20 mouse cellular contexts compared by ENCODE assay signal in genomic region chr4:103352926-103353325, GRCm38 (mm10). TPM values are rescaled to one million over a fixed set of nuclear protein-coding genes. Genes with fewer than 3 reads are reported as not detected.
DNase-seq lines count a peak whose midpoint lies in the region; ATAC-seq and TF ChIP-seq lines count a peak whose summit lies in the region.
"Had no signal": no experiment of that assay in that cellular context is flagged by ENCODE, and none has a peak within 500 bp of the region (broad histone marks: within the 10 kb centered on the region; RNA-seq: fewer than 3 reads in every experiment).

No protein-coding gene starts in this region.

- no peaks in the 10 kb centered on the region for H3K9me3 ChIP-seq in forebrain, embryonic 14.5 days (replicated peaks; ENCODE audit: control insufficient read depth, low read length)
- no peaks in the 10 kb centered on the region for H3K9me3 ChIP-seq in forebrain, embryonic 16.5 days (ENCODE audit: control insufficient read depth, low read length)
- H3K9me3 ChIP-seq in kidney, postnatal 0 days (replicated peaks; ENCODE audit: low read length) = no peaks in the 10 kb centered on the region
- no peaks in the 10 kb centered on the region for H3K9me3 ChIP-seq in embryonic facial prominence, embryonic 14.5 days (ENCODE audit: control insufficient read depth, low read length)
- H3K9me3 ChIP-seq in intestine, postnatal 0 days (ENCODE audit: control insufficient read depth) = no peaks in the 10 kb centered on the region
- H3K9me3 ChIP-seq: embryonic facial prominence, embryonic 15.5 days; forebrain, embryonic 10.5 days; forebrain, embryonic 12.5 days; forebrain, embryonic 15.5 days had no signal

- H3K4me3 ChIP-seq in forebrain, embryonic 14.5 days (ENCODE audit: low read depth, low read length) = no peak overlapping the region
- no peak overlapping the region for H3K4me3 ChIP-seq in forebrain, embryonic 16.5 days (replicated peaks; ENCODE audit: low read length)
- no peak overlapping the region for H3K4me3 ChIP-seq in kidney, postnatal 0 days (replicated peaks; ENCODE audit: low read depth, low read length)
- no peak overlapping the region for H3K4me3 ChIP-seq in embryonic facial prominence, embryonic 14.5 days (ENCODE audit: low read depth, low read length)
- no peak overlapping the region for H3K4me3 ChIP-seq in intestine, postnatal 0 days (ENCODE audit: low read depth, low read length)
- H3K4me3 ChIP-seq: embryonic facial prominence, embryonic 15.5 days; erythroblast, embryonic 14.5 days; forebrain, embryonic 10.5 days; forebrain, embryonic 12.5 days; forebrain, embryonic 15.5 days had no signal

- DNase-seq in forebrain, embryonic 14.5 days (ENCODE audit: low spot score) = peak; percentile 16
- DNase-seq in kidney, postnatal 0 days (ENCODE audit: low spot score) = peak; percentile 28
- no peak for DNase-seq in kidney, adult 9 months
- peak; percentile 40 for DNase-seq in brain, embryonic 14.5 days (ENCODE audit: low read depth)
- peak; percentile 36 for DNase-seq in embryonic facial prominence, embryonic 14.5 days (ENCODE audit: low spot score)
- DNase-seq: adrenal gland, adult 2 months; adrenal gland, postnatal 10 days; adrenal gland, postnatal 25 days; cerebellum, adult 11-12 months; cerebellum, adult 2 months; cerebellum, adult 9-10 months; cerebellum, postnatal 10 days; cerebellum, postnatal 25 days had no signal

- no peaks in the 10 kb centered on the region for H3K36me3 ChIP-seq in forebrain, embryonic 14.5 days (ENCODE audit: control insufficient read depth, insufficient read depth, low read length)
- no peaks in the 10 kb centered on the region for H3K36me3 ChIP-seq in forebrain, embryonic 16.5 days (ENCODE audit: control insufficient read depth, insufficient read depth)
- H3K36me3 ChIP-seq in kidney, postnatal 0 days (ENCODE audit: insufficient read depth, low read length) = no peaks in the 10 kb centered on the region
- H3K36me3 ChIP-seq in embryonic facial prominence, embryonic 14.5 days (ENCODE audit: control insufficient read depth, insufficient read depth, low read length) = 0 out of 2 replicates have a peak, but pooled peaks cover 6% of the 10 kb centered on the region
- no peaks in the 10 kb centered on the region for H3K36me3 ChIP-seq in intestine, postnatal 0 days (ENCODE audit: control insufficient read depth, insufficient read depth)
- H3K36me3 ChIP-seq: embryonic facial prominence, embryonic 15.5 days; forebrain, embryonic 10.5 days; forebrain, embryonic 12.5 days; forebrain, embryonic 15.5 days had no signal

- H3K9ac ChIP-seq in forebrain, embryonic 14.5 days (ENCODE audit: low read length) = no peak overlapping the region
- no peak overlapping the region for H3K9ac ChIP-seq in forebrain, embryonic 16.5 days (replicated peaks; ENCODE audit: low read depth, low read length)
- no peak overlapping the region for H3K9ac ChIP-seq in kidney, postnatal 0 days (ENCODE audit: low read depth, low read length)
- H3K9ac ChIP-seq in embryonic facial prominence, embryonic 14.5 days (ENCODE audit: low read depth, low read length) = no peak overlapping the region
- no peak overlapping the region for H3K9ac ChIP-seq in intestine, postnatal 0 days (ENCODE audit: low read depth, low read length)
- H3K9ac ChIP-seq: embryonic facial prominence, embryonic 15.5 days; forebrain, embryonic 12.5 days; forebrain, embryonic 15.5 days had no signal

- no peak for ATAC-seq in forebrain, embryonic 14.5 days
- no peak for ATAC-seq in forebrain, embryonic 16.5 days
- ATAC-seq in kidney, postnatal 0 days (replicated peaks; ENCODE audit: low FRiP score, low read depth) = no peak
- ATAC-seq in embryonic facial prominence, embryonic 14.5 days (ENCODE audit: low read depth) = no peak
- ATAC-seq in intestine, postnatal 0 days = no peak
- ATAC-seq: forebrain, embryonic 15.5 days had no signal

- H3K4me2 ChIP-seq in forebrain, embryonic 14.5 days (ENCODE audit: low read length) = no peak overlapping the region
- no peak overlapping the region for H3K4me2 ChIP-seq in forebrain, embryonic 16.5 days (ENCODE audit: low read length)
- no peak overlapping the region for H3K4me2 ChIP-seq in kidney, postnatal 0 days (ENCODE audit: low read length)
- no peak overlapping the region for H3K4me2 ChIP-seq in embryonic facial prominence, embryonic 14.5 days (ENCODE audit: low read depth, low read length)
- no peak overlapping the region for H3K4me2 ChIP-seq in intestine, postnatal 0 days (replicated peaks; ENCODE audit: low read depth)
- H3K4me2 ChIP-seq: embryonic facial prominence, embryonic 15.5 days; forebrain, embryonic 12.5 days; forebrain, embryonic 15.5 days had no signal

- H3K4me1 ChIP-seq in forebrain, embryonic 14.5 days (ENCODE audit: control insufficient read depth, insufficient read depth, low read length) = no peaks in the 10 kb centered on the region
- H3K4me1 ChIP-seq in forebrain, embryonic 16.5 days (replicated peaks; ENCODE audit: control insufficient read depth, insufficient read depth, low read length) = no peaks in the 10 kb centered on the region
- no peaks in the 10 kb centered on the region for H3K4me1 ChIP-seq in kidney, postnatal 0 days (replicated peaks; ENCODE audit: insufficient read depth, low read length)
- no peaks in the 10 kb centered on the region for H3K4me1 ChIP-seq in embryonic facial prominence, embryonic 14.5 days (ENCODE audit: control insufficient read depth, insufficient read depth, low read length)
- H3K4me1 ChIP-seq in intestine, postnatal 0 days (replicated peaks; ENCODE audit: control insufficient read depth, insufficient read depth, low read length) = no peaks in the 10 kb centered on the region
- H3K4me1 ChIP-seq: forebrain, embryonic 10.5 days; forebrain, embryonic 12.5 days had no signal

- no peaks in the 10 kb centered on the region for H3K27me3 ChIP-seq in forebrain, embryonic 14.5 days (replicated peaks; ENCODE audit: control insufficient read depth, insufficient read depth, low read length)
- H3K27me3 ChIP-seq in forebrain, embryonic 16.5 days (replicated peaks; ENCODE audit: control insufficient read depth, insufficient read depth, low read length) = no peaks in the 10 kb centered on the region
- no peaks in the 10 kb centered on the region for H3K27me3 ChIP-seq in kidney, postnatal 0 days (ENCODE audit: insufficient read depth, low read length)
- H3K27me3 ChIP-seq in embryonic facial prominence, embryonic 14.5 days (replicated peaks; ENCODE audit: control insufficient read depth, insufficient read depth, low read length) = no peaks in the 10 kb centered on the region
- H3K27me3 ChIP-seq in intestine, postnatal 0 days (replicated peaks; ENCODE audit: control insufficient read depth, insufficient read depth, low read length) = no peaks in the 10 kb centered on the region
- H3K27me3 ChIP-seq: embryonic facial prominence, embryonic 15.5 days; forebrain, embryonic 12.5 days; forebrain, embryonic 15.5 days had no signal

- TF ChIP-seq POLR2A in brain, embryonic 14.5 days (IDR thresholded peaks at IDR 0.05; ENCODE audit: borderline replicate concordance, extremely low read depth, insufficient read depth, insufficient read length, poor library complexity, severe bottlenecking) = no peak

- TF ChIP-seq CTCF in kidney, postnatal 0 days (IDR thresholded peaks at IDR 0.05; ENCODE audit: low read depth) = no peak
- no peak for TF ChIP-seq CTCF in brain, embryonic 14.5 days (IDR thresholded peaks at IDR 0.05; ENCODE audit: borderline replicate concordance, extremely low read depth, insufficient read depth, insufficient read length)
- no peak for TF ChIP-seq CTCF in intestine, postnatal 0 days (IDR thresholded peaks at IDR 0.05; ENCODE audit: low read depth)

- no peak overlapping the region for H3K27ac ChIP-seq in forebrain, embryonic 14.5 days (ENCODE audit: low read depth, low read length)
- H3K27ac ChIP-seq in forebrain, embryonic 16.5 days (ENCODE audit: low read length) = no peak overlapping the region
- H3K27ac ChIP-seq in kidney, postnatal 0 days = no peak overlapping the region
- H3K27ac ChIP-seq in embryonic facial prominence, embryonic 14.5 days (replicated peaks; ENCODE audit: low read depth, low read length) = no peak overlapping the region
- H3K27ac ChIP-seq in intestine, postnatal 0 days (ENCODE audit: low read depth, low read length) = no peak overlapping the region
- H3K27ac ChIP-seq: embryonic facial prominence, embryonic 15.5 days; forebrain, embryonic 10.5 days; forebrain, embryonic 12.5 days; forebrain, embryonic 15.5 days had no signal

- 46% methylated on average over 5 of the region's 5 CpGs for WGBS in forebrain, embryonic 14.5 days
- WGBS in forebrain, embryonic 16.5 days = 44% methylated on average over 5 of the region's 5 CpGs
- WGBS in kidney, postnatal 0 days = 41% methylated on average over 5 of the region's 5 CpGs
- 58% methylated on average over 5 of the region's 5 CpGs for WGBS in embryonic facial prominence, embryonic 14.5 days
- WGBS in intestine, postnatal 0 days = 85% methylated on average over 5 of the region's 5 CpGs

RNA-seq across cellular contexts. Expression of gene Oma1, which starts 39.3 kb away (rescaled TPM):
- 12.1 and 14.7 TPM in 2 replicates for polyA plus RNA-seq in forebrain, embryonic 14.5 days (2014; fragmentation: Nextera tagmentation; extraction: Ambion mirVana)
- polyA plus RNA-seq in forebrain, embryonic 16.5 days (2015; fragmentation: Nextera tagmentation; extraction: Ambion mirVana) = 15.1 and 21.6 TPM in 2 replicates
- 24.0 and 24.2 TPM in 2 replicates for polyA plus RNA-seq in kidney, postnatal 0 days (2015; fragmentation: Nextera tagmentation; extraction: Ambion mirVana)
- 5.7 and 7.6 TPM in 2 replicates for polyA plus RNA-seq in brain, embryonic 14.5 days (2012; rRNA removed)
- polyA plus RNA-seq in embryonic facial prominence, embryonic 14.5 days (2014; fragmentation: Nextera tagmentation; extraction: Ambion mirVana) = 16.0 and 18.6 TPM in 2 replicates
- 12.3 and 12.7 TPM in 2 replicates for polyA plus RNA-seq in intestine, postnatal 0 days (2015; fragmentation: Nextera tagmentation; extraction: Ambion mirVana)
